Mouse (Mus musculus): ENCODE data around the gene Mex3a. TPM values are rescaled to one million over a fixed set of nuclear protein-coding genes. Genes with fewer than 3 reads are reported as not detected.

Mex3a gene
- polyA plus RNA-seq (2012; ENCODE audit: low replicate concordance): 1.4 TPM in 2 replicates

GRCm38 (mm10) chr3:88532299-88532674, at the start of gene Mex3a:
Gene Mex3a, plus strand, starts transcription at chr3:88532395.

GRCm38 (mm10) chr3:88509692-88510420, 22.3 kb upstream of the Mex3a start, which contains the start of gene Lmna:
Gene Lmna, minus strand, starts transcription at chr3:88509956.

GRCm38 (mm10) chr3:88548180-88548917, 16.2 kb downstream of the Mex3a start, which contains the start of gene Rab25:
Gene Rab25, minus strand, starts transcription at chr3:88548300.

DNA sequence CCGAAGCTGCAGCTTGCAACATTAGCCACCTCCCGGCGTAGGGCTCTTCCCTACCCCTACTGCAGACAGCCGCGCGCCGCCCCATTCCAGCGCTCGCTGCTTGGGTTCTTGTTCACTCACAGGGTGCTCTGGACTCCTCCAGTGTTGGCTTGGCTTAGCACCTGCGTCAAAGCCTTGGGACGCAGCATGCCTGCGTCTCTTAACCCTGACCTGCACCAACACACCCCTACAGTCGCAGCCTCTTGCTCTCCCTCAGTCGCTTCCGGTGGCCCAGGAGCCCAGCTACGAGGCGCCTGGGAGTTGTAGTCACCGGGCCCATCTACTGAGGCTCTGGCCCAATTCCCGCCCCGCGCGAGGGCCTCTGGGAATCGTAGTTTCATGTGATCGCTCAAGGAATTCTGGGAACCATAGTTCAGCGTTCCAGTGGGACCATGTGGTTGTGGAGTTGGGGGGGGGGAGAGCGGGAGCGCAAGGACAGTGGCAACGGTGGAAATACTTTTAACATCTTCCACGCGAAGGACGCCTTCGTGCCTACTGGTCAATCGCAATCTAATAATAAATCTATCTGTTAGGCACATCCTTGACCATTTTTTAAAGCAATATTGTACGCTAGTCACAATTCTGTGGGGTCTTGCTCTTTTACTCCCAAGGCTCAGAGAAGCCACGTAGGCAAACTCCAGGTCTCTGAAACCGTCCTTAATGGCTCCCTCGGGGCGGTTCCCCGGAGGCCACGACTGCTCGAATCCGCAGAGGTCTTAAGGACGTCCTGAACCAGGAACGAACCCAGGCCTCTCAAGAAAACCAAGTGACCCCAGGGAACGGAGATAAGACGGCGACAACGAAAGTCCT, 20.7 kb downstream of the Mex3a start, which contains the start of gene Lamtor2:
Gene Lamtor2, minus strand, starts transcription at position 399 of the 849 bp plus-strand sequence.

DNA sequence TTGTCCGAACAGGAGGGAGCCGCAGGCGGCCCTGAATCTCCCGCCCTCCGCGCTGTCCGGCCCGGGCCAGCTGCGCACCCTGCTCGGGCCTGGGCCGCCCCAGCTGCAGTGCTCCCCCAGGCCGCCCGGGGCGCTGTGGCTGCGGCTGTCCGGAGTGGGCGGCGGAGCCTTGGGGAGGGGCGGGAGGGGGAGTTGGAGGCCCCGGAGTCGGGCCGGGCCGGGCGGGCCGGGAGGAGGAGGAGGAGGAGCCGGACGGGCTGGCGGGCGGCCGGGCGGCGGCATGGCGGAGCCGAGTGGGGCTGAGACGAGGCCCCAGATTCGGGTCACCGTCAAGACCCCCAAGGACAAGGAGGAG, 21.3 kb downstream of the Mex3a start, which contains the start of gene Ubqln4:
Gene Ubqln4, plus strand, starts transcription at position 234 of the 355 bp plus-strand sequence.

GRCm38 (mm10) chr3:88575540-88575939, 43.3 kb downstream of the Mex3a start, which contains the start of gene Ssr2:
Gene Ssr2, plus strand, starts transcription at chr3:88575876.

Other genes starting within 250 kb of the Mex3a start
- gene Gm38392, start 245.2 kb upstream of the Mex3a start, polyA plus RNA-seq (2012; ENCODE audit: low replicate concordance): not detected in 2 replicates
- gene Tsacc, start 235.4 kb upstream of the Mex3a start, polyA plus RNA-seq (2012; ENCODE audit: low replicate concordance): 0.58 and 0.66 TPM in 2 replicates
- 11.4 and 21.3 TPM in 2 replicates for gene Cct3, start 235.3 kb upstream of the Mex3a start, polyA plus RNA-seq (2012; ENCODE audit: low replicate concordance)
- 14.5 and 95.1 TPM in 2 replicates for gene Glmp, start 207.4 kb upstream of the Mex3a start, polyA plus RNA-seq (2012; ENCODE audit: low replicate concordance)
- 0.21 and 3.1 TPM in 2 replicates for gene Tmem79, start 196.2 kb upstream of the Mex3a start, polyA plus RNA-seq (2012; ENCODE audit: low replicate concordance)
- gene Smg5, start 196.1 kb upstream of the Mex3a start, polyA plus RNA-seq (2012; ENCODE audit: low replicate concordance): 91.7 and 114 TPM in 2 replicates
- 0.55 and 0.57 TPM in 2 replicates for gene Paqr6, start 167.8 kb upstream of the Mex3a start, polyA plus RNA-seq (2012; ENCODE audit: low replicate concordance)
- not detected in 2 replicates for gene Bglap3, start 159.7 kb upstream of the Mex3a start, polyA plus RNA-seq (2012; ENCODE audit: low replicate concordance)
- not detected in 2 replicates for gene Bglap2, start 153.7 kb upstream of the Mex3a start, polyA plus RNA-seq (2012; ENCODE audit: low replicate concordance)
- 0.51 TPM in 1 of 2 replicates, not detected in the other for gene Bglap, start 147.9 kb upstream of the Mex3a start, polyA plus RNA-seq (2012; ENCODE audit: low replicate concordance)
- gene Pmf1, start 122.1 kb upstream of the Mex3a start, polyA plus RNA-seq (2012; ENCODE audit: low replicate concordance): 95.1 and 190 TPM in 2 replicates
- gene Slc25a44, start 107.3 kb upstream of the Mex3a start, polyA plus RNA-seq (2012; ENCODE audit: low replicate concordance): 4.0 and 23.4 TPM in 2 replicates
- 48.8 and 91.1 TPM in 2 replicates for gene Sema4a, start 71.2 kb upstream of the Mex3a start, polyA plus RNA-seq (2012; ENCODE audit: low replicate concordance)
- 591 and 773 TPM in 2 replicates for gene Lmna, start 22.4 kb upstream of the Mex3a start, polyA plus RNA-seq (2012; ENCODE audit: low replicate concordance)
- 0.39 TPM in 1 of 2 replicates, not detected in the other for gene Rab25, start 15.9 kb downstream of the Mex3a start, polyA plus RNA-seq (2012; ENCODE audit: low replicate concordance)
- 19.8 and 57.6 TPM in 2 replicates for gene Lamtor2, start 20.7 kb downstream of the Mex3a start, polyA plus RNA-seq (2012; ENCODE audit: low replicate concordance)
- 75.8 and 121 TPM in 2 replicates for gene Ubqln4, start 21.4 kb downstream of the Mex3a start, polyA plus RNA-seq (2012; ENCODE audit: low replicate concordance)
- gene Ssr2, start 43.5 kb downstream of the Mex3a start, polyA plus RNA-seq (2012; ENCODE audit: low replicate concordance): 37.4 and 416 TPM in 2 replicates
- gene Arhgef2, start 73.6 kb downstream of the Mex3a start, polyA plus RNA-seq (2012; ENCODE audit: low replicate concordance): 143 and 295 TPM in 2 replicates
- not detected in 2 replicates for gene Rxfp4, start 120.7 kb downstream of the Mex3a start, polyA plus RNA-seq (2012; ENCODE audit: low replicate concordance)
- 16.0 and 17.2 TPM in 2 replicates for gene Khdc4, start 153.4 kb downstream of the Mex3a start, polyA plus RNA-seq (2012; ENCODE audit: low replicate concordance)
- 13.0 and 21.9 TPM in 2 replicates for gene Rit1, start 184.4 kb downstream of the Mex3a start, polyA plus RNA-seq (2012; ENCODE audit: low replicate concordance)
- 0.85 and 1.5 TPM in 2 replicates for gene Syt11, start 242.8 kb downstream of the Mex3a start, polyA plus RNA-seq (2012; ENCODE audit: low replicate concordance)